Mouse (Mus musculus) lung, adult 2 months (tissue): ENCODE measurements around the gene Txndc2.

ENCODE experiments used
- CTCF ChIP-seq: fragments of 200-500 bp; IDR thresholded peaks from 2 replicates; pipeline ENCODE4 v1.5.1; 2011; ENCODE audit warnings: mild to moderate bottlenecking, low read length, control low read depth; ENCODE audit not compliant: insufficient read depth
- POLR2A ChIP-seq: fragments of 200-500 bp; IDR thresholded peaks from 2 replicates; pipeline ENCODE4 v1.6.1; 2011; ENCODE audit warnings: low read depth, mild to moderate bottlenecking, control low read depth, low read length, borderline replicate concordance; ENCODE audit errors: extremely low read depth

DNA sequence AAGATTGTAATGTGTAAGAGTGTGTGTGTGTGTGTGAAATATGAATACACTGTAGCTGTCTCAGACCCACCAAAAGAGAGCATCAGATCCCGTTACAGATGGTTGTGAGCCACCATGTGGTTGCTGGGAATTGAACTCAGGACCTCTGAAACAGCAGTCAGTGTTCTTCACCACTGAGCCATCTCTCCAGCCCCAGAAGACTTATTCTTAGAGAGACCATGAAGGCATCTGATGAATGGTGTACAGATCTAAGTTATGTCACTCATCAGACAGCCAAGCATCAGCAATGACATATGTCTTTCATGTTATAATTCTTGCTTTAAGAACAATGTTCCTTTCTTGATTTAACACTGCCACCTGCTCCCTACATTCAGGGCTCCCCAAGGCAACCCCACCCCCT, 2.8 kb downstream of the Txndc2 start:
- TF ChIP-seq CTCF (no peak), POLR2A (no peak)
